Mouse (Mus musculus) naive thymus-derived CD4-positive, alpha-beta T cell, adult 5 months (primary cell): ENCODE measurements around the gene Serpinc1. TPM values are rescaled to one million over a fixed set of nuclear protein-coding genes. Genes with fewer than 3 reads are reported as not detected.

Experiments
- polyA plus RNA-seq: library from polyadenylated mRNA; unstranded; fragments of 100-300 nt; shearing (Covaris generic); gene quantifications from one replicate; pipeline ENCODE4 v1.2.1, GENCODE M21; 2017

Serpinc1 gene
- 1.1 TPM for polyA plus RNA-seq

DNA sequence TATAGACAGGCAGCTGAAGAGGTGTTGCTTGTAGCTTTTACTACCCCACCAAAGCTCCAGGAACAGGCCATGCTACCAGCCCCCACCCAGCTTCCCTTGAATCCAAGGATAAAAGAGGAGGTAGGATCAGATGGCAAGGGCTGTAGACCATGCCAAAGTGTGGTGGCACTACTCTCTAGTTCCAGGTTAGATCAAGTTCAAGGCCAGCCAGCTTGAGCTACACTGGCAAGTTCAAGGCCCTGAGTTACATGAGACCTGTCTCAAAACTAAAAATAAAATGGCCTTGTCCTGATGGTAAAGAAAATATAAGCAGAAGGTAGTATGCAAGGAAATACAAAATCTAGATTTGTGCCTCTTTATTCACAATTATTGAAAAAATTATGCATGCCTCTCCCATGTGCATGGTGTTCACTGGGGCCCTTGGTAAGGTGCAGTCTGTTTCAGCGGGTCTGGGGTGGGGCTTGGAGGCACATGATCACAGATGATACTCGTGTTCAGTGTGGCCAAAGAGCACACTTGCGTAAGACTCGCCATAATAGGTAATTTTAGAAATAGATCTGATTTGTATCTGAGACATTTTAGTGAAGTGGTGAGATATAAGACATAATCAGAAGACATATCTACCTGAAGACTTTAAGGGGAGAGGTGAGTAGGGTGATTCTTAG lies at the start of gene Serpinc1:
TSS of gene Serpinc1 (plus strand) at position 515 of the 665 bp plus-strand sequence.

DNA sequence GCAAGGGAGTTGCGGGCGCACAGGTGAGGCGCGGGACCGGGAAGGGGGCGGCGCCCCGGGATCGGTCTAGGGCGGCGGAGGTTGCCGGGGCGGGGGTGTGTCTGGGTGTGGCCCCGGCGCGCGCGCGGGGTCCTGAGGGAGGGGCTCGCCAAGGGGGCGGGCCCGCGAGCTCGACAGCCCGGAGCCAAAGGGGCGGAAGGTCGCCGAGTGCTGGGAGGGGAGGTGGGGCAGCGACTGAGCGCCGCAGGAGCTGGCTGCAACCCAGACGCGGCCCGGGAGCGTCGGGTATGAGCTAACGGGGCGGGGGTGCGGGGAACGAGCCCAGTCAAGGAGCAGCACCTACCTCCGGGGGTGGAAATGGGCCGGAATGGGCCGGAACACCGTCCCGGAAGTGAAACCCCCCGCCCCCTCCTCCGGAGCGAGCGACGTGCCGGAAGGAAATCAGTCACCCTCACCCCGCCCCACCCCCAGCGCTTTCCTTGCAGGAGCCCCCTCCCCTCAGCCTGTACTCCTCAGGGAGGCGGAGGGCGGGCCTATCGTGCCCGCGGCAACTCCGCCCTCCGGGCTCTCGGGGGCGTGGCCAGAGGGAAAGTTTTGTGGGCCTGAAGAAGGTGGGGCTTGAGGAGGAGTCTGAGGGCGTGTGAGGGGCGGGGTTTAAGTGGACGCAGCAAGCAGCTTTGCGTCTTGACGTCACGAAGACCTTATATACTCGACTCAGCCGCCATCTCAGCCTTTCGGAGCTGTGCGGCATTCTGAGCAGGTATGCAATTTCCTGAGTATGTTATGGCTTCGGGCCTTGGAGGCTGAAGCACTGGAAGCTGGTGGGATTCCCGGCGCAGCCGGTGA lies 56.3 kb downstream of the Serpinc1 start, which contains the start of gene Zbtb37:
TSS of gene Zbtb37 (minus strand) at position 415 of the 846 bp plus-strand sequence.

Other genes starting within 250 kb of the Serpinc1 start
- 76.4 TPM for gene Rabgap1l, start 185.4 kb upstream of the Serpinc1 start, polyA plus RNA-seq
- 32.9 TPM for gene Rc3h1, start 72.2 kb upstream of the Serpinc1 start, polyA plus RNA-seq
- gene Zbtb37, start 56.3 kb downstream of the Serpinc1 start, polyA plus RNA-seq = 11.4 TPM
- 11.5 TPM for gene Dars2, start 92.1 kb downstream of the Serpinc1 start, polyA plus RNA-seq
- 43.7 TPM for gene Cenpl, start 92.1 kb downstream of the Serpinc1 start, polyA plus RNA-seq
- 19.6 TPM for gene Klhl20, start 152.9 kb downstream of the Serpinc1 start, polyA plus RNA-seq
- gene Ankrd45, start 164.1 kb downstream of the Serpinc1 start, polyA plus RNA-seq = not detected
- gene Tex50, start 180.7 kb downstream of the Serpinc1 start, polyA plus RNA-seq = not detected